Mouse (Mus musculus) hematopoietic stem cell, adult 5-6 weeks (primary cell): ENCODE results near the gene Cdkn2aip. TPM values are rescaled to one million over a fixed set of nuclear protein-coding genes. Genes with fewer than 3 reads are reported as not detected.

ENCODE experiments used
- ATAC-seq, 2 experiments: fragments of 125-278 bp in 1 of 2; replicated peaks in 1 of 2; 2 replicates each; pipeline ENCODE4 v1.8.0; 2016 to 2017; ENCODE audit warnings: inconsistent platforms in 2 of 2, mild to moderate bottlenecking in 2 of 2, moderate number of reproducible peaks in 2 of 2, low read depth in 1 of 2, moderate TSS enrichment in 1 of 2; ENCODE audit not compliant: low FRiP score in 2 of 2, poor library complexity in 2 of 2, severe bottlenecking in 2 of 2, insufficient read depth in 1 of 2, low TSS enrichment in 1 of 2
- total RNA-seq: library from RNA; stranded (forward); fragments of 172-1452, 232-1000 nt; gene quantifications from 2 replicates; pipeline ENCODE4 v1.2.3, GENCODE M21; 2017

Cdkn2aip gene
- 37.6 and 41.6 TPM in 2 replicates for total RNA-seq

GRCm38 (mm10) chr8:47713761-47714745 lies at the start of gene Cdkn2aip:
Cdkn2aip (minus strand) TSS chr8:47713932.
- peak; percentile 64 to 74 for ATAC-seq

- no peak for ATAC-seq
Measured at GRCm38 (mm10) chr8:47763194-47763593, 49.5 kb upstream of the Cdkn2aip start.

GRCm38 (mm10) chr8:47760685-47761084 lies 47.0 kb upstream of the Cdkn2aip start:
- no peak for ATAC-seq

GRCm38 (mm10) chr8:47760186-47760585 lies 46.5 kb upstream of the Cdkn2aip start:
- no peak for ATAC-seq

GRCm38 (mm10) chr8:47753121-47753520 lies 39.4 kb upstream of the Cdkn2aip start:
- ATAC-seq: no peak; a peak in 1 of 4 replicates

GRCm38 (mm10) chr8:47750096-47750495 lies 36.4 kb upstream of the Cdkn2aip start:
- ATAC-seq: no peak

- ATAC-seq: no peak
Measured at GRCm38 (mm10) chr8:47749491-47749890, 35.8 kb upstream of the Cdkn2aip start.

GRCm38 (mm10) chr8:47746304-47746703 lies 32.6 kb upstream of the Cdkn2aip start:
- ATAC-seq: no peak

GRCm38 (mm10) chr8:47745848-47746247 lies 32.1 kb upstream of the Cdkn2aip start:
- no peak for ATAC-seq

- no peak for ATAC-seq
Measured at GRCm38 (mm10) chr8:47744803-47745202, 31.1 kb upstream of the Cdkn2aip start.

GRCm38 (mm10) chr8:47743419-47743818 lies 29.7 kb upstream of the Cdkn2aip start:
- peak; percentile 53 to 79; a peak in 2 of 4 replicates for ATAC-seq

- ATAC-seq: no peak
Measured at GRCm38 (mm10) chr8:47742992-47743391, 29.3 kb upstream of the Cdkn2aip start.

- no peak for ATAC-seq
Measured at GRCm38 (mm10) chr8:47742372-47742771, 28.6 kb upstream of the Cdkn2aip start.

GRCm38 (mm10) chr8:47737120-47737519 lies 23.4 kb upstream of the Cdkn2aip start:
- ATAC-seq: no peak

GRCm38 (mm10) chr8:47729324-47729723 lies 15.6 kb upstream of the Cdkn2aip start:
- no peak for ATAC-seq

- no peak for ATAC-seq
Measured at GRCm38 (mm10) chr8:47726945-47727344, 13.2 kb upstream of the Cdkn2aip start.

GRCm38 (mm10) chr8:47721609-47722008 lies 7.9 kb upstream of the Cdkn2aip start:
- no peak for ATAC-seq

- ATAC-seq: 0 out of 4 replicates have a peak, but pooled peaks of 1 of the 2 experiments have one; percentile 5
Measured at GRCm38 (mm10) chr8:47718641-47719040, 4.9 kb upstream of the Cdkn2aip start.
